Mouse (Mus musculus) forebrain, embryonic 10.5 days (tissue): ENCODE measurements around the gene Gucy1b2. TPM values are rescaled to one million over a fixed set of nuclear protein-coding genes. Genes with fewer than 3 reads are reported as not detected.

ENCODE experiments used
- DNase-seq: peaks from one replicate; pipeline ENCODE4 v3.0.0-alpha.2; 2017; ENCODE audit warnings: low spot score; ENCODE audit errors: extremely low spot score
- H3K27ac ChIP-seq: fragments of 300-500 bp; sonication (generic); 2 replicates; pipeline ENCODE4 v1.5.1; 2016; ENCODE audit warnings: mild to moderate bottlenecking
- H3K27me3 ChIP-seq: fragments of 300-500 bp; sonication (generic); 2 replicates; pipeline ENCODE4 v1.6.1; 2016; ENCODE audit warnings: mild to moderate bottlenecking; ENCODE audit not compliant: poor library complexity, severe bottlenecking
- H3K36me3 ChIP-seq: fragments of 300-500 bp; sonication (generic); replicated peaks from 2 replicates; pipeline ENCODE4 v1.6.1; 2016; ENCODE audit warnings: mild to moderate bottlenecking, moderate library complexity
- H3K4me1 ChIP-seq: fragments of 300-500 bp; sonication (generic); 2 replicates; pipeline ENCODE4 v1.6.1; 2016
- H3K4me3 ChIP-seq: fragments of 300-500 bp; sonication (generic); 2 replicates; pipeline ENCODE4 v1.5.1; 2016; ENCODE audit warnings: mild to moderate bottlenecking, moderate library complexity
- H3K9me3 ChIP-seq: fragments of 300-500 bp; sonication (generic); 2 replicates; pipeline ENCODE4 v1.6.1; 2016; ENCODE audit warnings: mild to moderate bottlenecking, moderate library complexity
- WGBS: fragments of 180-500 bp; shearing (Covaris S2); methylation state at CpG from one replicate; pipeline ENCODE4 v1.1.7; 2016; 5-methylcytosine and 5-hydroxymethylcytosine counted together
- polyA plus RNA-seq: library from polyadenylated mRNA; unstranded; fragments of >200 nt; fragmentation: Nextera tagmentation; extraction: Ambion mirVana; gene quantifications from 2 replicates; pipeline ENCODE4 v1.2.1, GENCODE M21; 2016

Gucy1b2 gene
- polyA plus RNA-seq, 1 experiment from 2014 or later: 0.06 TPM

DNA sequence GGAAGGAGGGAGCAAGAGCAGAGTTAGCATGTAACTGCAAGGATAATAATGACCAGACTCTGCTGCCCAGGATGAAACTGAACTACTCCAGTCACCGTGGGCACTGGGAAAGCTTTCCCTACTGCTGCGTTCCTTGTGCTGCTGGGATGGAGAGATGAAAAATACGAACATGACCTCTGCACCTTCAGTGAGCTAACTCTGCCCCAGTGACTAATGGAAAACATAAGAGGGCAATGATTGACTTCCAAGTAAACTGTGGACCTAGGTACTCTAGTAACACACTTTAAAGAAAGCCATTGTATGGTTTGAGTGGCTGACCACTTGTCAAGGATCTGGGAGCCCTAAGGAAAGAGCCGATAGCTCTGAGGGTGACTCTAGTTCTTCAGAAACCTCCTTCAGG is 17.9 kb downstream of the Gucy1b2 start:
- Histone ChIP-seq H3K4me3 (no peak overlapping the region), H3K4me1 (no peaks in the 10 kb centered on the region), H3K27ac (no peak overlapping the region), H3K36me3 (no peaks in the 10 kb centered on the region), H3K27me3 (no peaks in the 10 kb centered on the region), H3K9me3 (no peaks in the 10 kb centered on the region)
- no peak for DNase-seq
- WGBS: 70% methylated on average over 4 of the region's 4 CpGs

DNA sequence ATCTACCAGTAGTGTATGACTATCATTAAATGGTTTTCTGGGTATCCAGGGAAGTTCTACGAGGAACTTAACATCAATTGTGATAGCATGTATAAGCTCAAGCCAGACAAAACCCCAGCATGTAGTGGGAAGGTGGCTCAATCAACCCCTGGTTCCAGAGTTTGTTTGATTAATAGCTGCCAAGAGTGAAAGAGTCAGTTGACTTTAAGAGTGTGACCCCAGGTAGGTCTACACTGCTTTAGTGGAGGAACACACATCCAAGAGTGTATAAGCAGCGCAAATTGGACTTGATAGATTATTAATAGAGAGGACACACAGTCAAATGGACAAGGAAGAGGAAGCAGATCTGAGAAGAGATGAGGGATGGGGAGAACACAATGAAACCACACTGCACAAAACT is 18.3 kb downstream of the Gucy1b2 start:
- Histone ChIP-seq H3K27ac (no peak overlapping the region), H3K36me3 (no peaks in the 10 kb centered on the region), H3K9me3 (no peaks in the 10 kb centered on the region), H3K4me1 (no peaks in the 10 kb centered on the region), H3K27me3 (no peaks in the 10 kb centered on the region), H3K4me3 (no peak overlapping the region)
- no peak for DNase-seq
- whole genome bisulfite sequencing: 96% methylated on average over 2 of the region's 2 CpGs

DNA sequence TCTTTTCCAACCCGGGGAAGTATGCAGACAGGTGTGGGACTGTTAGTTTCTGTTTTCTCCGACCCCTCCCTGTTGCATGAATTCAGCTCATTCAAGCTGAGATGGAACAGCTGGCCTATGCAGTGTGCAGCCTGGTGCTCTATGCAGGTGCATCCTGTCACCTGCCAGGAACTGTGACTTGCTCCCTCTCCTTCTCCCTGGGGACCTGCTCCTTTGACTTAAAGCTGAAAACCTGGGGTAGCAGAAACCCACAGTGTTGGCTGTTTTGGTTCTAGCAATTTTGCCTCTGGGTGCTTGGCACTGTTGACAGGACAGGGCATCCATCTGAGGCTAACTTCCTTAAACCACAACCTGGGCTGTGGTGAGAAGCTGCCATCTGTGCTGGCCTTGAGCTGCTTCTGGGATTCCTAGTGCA is 30.8 kb downstream of the Gucy1b2 start:
- Histone ChIP-seq H3K27ac (no peak overlapping the region), H3K4me3 (no peak overlapping the region), H3K4me1 (no peaks in the 10 kb centered on the region), H3K36me3 (no peaks in the 10 kb centered on the region), H3K27me3 (no peaks in the 10 kb centered on the region), H3K9me3 (no peaks in the 10 kb centered on the region)
- no peak for DNase-seq
- 83% methylated on average over 2 of the region's 2 CpGs for WGBS

DNA sequence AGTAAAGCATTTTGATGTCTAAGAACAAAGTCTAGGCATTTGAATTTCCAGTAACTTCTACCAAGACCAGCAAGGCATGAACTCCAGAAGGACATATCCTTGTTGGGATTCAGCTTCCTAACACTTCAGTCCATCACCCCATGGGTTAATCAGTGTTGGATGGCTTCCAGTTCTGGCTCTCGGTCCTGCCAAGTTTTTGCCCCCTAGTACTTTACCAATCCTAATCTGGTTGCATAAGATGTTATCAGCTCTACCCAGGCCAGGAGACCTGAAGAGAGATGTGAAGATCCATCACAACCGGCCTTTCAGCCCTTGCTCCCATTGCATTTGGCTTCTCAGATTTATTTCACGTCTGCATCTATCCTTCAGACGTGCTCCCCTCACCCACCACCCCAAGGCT is 33.8 kb downstream of the Gucy1b2 start:
- no peak for DNase-seq
- Histone ChIP-seq H3K4me1 (no peaks in the 10 kb centered on the region), H3K4me3 (no peak overlapping the region), H3K27me3 (no peaks in the 10 kb centered on the region), H3K27ac (no peak overlapping the region), H3K36me3 (no peaks in the 10 kb centered on the region), H3K9me3 (no peaks in the 10 kb centered on the region)
- 92% methylated on average over 4 of the region's 4 CpGs for WGBS

DNA sequence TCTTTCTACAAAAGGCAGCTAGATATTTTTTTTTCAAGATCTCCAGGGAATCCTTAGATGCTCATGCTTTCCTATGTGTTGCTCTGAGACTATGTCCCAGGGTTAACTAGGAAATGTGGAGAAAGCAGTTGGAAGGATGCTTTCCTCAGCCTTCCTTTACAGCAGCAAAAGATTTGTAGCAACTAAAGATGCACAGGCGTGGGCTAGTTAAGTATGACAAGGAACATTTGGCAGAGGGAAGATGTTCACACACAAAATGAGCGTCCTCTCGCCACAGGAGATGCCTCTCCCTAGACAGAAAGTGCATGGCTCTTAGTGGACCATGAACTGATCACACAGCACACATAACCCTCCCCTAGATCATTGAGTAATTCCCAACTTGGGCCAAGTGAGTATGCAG is 38.6 kb downstream of the Gucy1b2 start:
- H3K9me3 ChIP-seq: no peaks in the 10 kb centered on the region
- H3K4me1 ChIP-seq: peaks cover 16% of the 10 kb centered on the region
- DNase-seq: no peak
- 85% methylated on average over 3 of the region's 3 CpGs for WGBS
- H3K36me3 ChIP-seq: no peaks in the 10 kb centered on the region
- no peak overlapping the region for H3K4me3 ChIP-seq
- no peak overlapping the region for H3K27ac ChIP-seq
- H3K27me3 ChIP-seq: no peaks in the 10 kb centered on the region

DNA sequence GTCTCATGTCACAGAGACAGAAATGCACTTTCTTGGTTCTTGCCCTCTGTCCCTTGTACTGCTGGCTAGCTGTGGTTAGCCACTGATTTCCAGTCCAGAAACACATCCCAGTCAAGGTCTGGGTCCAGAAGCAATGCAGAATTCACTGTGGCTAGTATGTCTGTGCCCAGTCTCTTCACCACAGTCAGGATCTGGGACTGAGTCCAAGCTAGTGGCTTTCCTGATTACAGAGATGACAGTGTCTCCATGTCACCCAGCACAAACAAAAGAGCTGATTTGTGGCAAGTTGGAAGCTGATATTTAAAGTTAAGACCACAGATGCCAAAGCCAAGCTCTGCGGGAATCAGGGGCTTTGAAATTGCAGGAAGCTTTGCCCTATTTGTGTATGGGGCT is 39.4 kb downstream of the Gucy1b2 start:
- no peak for DNase-seq
- H3K27ac ChIP-seq: no peak overlapping the region
- 72% methylated on average over 1 of the region's 1 CpGs for whole genome bisulfite sequencing
- H3K4me1 ChIP-seq: peaks cover 16% of the 10 kb centered on the region
- no peaks in the 10 kb centered on the region for H3K9me3 ChIP-seq
- no peak overlapping the region for H3K4me3 ChIP-seq
- no peaks in the 10 kb centered on the region for H3K36me3 ChIP-seq
- H3K27me3 ChIP-seq: no peaks in the 10 kb centered on the region

DNA sequence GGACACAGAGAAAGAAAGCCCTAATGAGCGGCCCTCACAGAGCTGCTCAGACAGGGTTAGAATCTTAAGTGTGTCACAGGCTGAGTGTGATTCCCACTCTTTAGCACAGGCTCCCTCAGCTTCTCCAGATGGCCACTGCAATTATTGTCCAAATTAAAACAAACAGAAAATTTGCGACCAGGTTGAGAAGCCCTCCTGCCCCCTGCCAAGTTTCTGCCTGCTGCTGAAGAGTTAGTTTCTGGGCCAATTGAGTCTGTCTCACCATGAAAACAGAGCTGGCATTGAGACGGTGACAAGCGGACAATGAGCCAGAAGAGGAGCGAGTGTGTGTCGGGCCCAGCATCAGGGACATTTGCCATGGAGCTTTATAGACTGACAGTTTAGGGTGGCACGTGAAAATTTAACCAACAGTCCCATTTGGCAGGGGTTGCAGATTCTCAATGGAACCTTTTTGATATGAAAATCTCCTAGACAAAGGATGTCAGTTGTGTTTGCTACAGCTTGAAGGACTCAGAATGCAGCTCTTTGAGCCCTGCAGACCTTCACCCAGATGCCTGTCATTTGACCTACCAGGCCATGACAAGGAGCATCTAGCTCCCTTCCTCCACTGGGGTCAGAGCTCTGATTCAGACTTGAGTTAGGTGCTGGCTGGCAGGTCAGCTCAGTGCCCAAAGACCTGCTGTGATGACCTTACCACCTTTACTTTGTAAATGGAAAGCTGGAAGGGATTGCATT is 39.9 kb downstream of the Gucy1b2 start:
- H3K36me3 ChIP-seq: no peaks in the 10 kb centered on the region
- H3K4me1 ChIP-seq: peaks cover 16% of the 10 kb centered on the region
- H3K9me3 ChIP-seq: no peaks in the 10 kb centered on the region
- 63% methylated on average over 7 of the region's 7 CpGs for WGBS
- no peaks in the 10 kb centered on the region for H3K27me3 ChIP-seq
- no peak overlapping the region for H3K4me3 ChIP-seq
- no peak for DNase-seq
- peak overlapping the region; percentile 22; the same call in 1 of the 2 replicates for H3K27ac ChIP-seq

DNA sequence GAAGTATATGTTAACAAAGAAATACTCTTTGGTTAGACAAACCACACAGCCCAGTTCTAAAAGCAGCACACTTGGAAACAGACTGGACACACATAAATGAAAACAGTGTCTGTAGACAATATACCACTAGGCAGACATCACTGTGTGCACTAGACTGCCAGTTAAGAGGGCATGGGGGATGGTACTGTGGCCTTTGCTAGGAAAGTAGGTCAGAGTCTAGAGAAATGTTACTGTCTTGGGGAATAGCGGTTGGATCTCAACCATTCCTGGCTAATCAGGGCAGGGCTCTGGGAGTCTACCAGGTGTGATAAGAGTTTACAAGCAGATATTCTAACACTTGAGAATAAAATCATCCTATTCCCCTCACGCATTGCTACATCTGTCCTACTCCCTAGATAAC is 60.7 kb downstream of the Gucy1b2 start:
- H3K4me3 ChIP-seq: no peak overlapping the region
- H3K27me3 ChIP-seq: no peaks in the 10 kb centered on the region
- H3K9me3 ChIP-seq: no peaks in the 10 kb centered on the region
- H3K27ac ChIP-seq: no peak overlapping the region
- DNase-seq: no peak
- H3K36me3 ChIP-seq: no peaks in the 10 kb centered on the region
- no peaks in the 10 kb centered on the region for H3K4me1 ChIP-seq
- 88% methylated on average over 2 of the region's 2 CpGs for WGBS

DNA sequence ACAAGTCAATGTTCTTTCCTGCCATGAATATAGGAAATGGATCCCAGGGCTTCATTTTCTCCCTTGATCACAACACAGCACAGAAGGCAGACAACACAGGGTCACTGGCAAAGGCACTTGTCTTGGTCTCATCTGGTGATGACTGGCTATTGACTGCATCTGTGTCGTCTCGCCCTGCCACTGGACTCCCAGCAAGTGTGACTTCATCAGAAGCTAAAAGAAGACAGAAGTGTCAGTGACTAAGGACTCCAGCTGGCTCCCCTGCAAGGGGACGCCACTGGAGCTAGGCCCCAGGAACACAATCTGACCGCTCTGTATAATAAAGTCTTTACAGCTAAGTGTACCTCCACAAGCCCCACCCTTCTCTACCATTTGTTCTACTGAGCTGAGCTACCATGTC is 63.3 kb downstream of the Gucy1b2 start:
- 88% methylated on average over 4 of the region's 4 CpGs for WGBS
- no peak for DNase-seq

DNA sequence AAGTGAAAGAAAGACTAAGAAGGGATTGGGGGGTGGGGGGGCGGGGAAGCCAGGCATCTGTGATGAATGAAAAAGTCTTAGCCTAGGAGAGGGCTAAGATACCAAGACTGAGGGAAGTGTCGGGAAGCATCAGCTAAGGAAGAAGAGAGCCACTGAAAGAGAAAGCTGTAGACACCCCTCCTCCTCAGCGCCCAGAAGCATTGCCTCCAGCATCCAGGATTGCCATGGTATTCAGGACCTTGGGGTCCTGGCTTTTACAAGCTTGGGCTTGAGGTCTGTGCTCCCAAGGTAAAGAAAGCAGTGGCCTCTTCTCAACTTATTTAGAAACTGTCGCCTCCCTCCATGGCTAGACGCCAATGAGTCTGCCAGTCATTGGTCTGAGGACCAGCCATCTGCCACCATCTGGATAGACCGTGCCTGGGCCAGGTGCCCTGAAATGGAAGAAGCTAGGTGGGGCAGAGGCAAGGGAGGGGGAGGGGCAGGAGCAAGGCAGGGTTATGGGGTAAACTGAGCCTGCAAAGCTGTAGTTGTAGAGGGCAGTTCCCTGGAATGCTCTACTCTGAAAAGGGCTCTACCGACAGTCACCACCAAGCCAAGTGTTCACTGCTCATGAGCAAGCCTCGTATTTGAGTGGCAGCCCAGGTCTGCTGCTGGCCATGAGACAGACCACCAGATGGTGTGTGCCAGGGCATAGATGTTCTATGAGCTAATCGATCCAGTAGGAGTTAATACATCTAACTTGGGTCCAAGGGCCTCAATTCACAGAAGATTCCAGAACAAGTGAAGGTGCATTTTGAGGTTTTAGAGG is 66.2 kb downstream of the Gucy1b2 start:
- no peak for DNase-seq
- Histone ChIP-seq H3K4me1 (peaks cover 17% of the 10 kb centered on the region), H3K27me3 (no peaks in the 10 kb centered on the region), H3K27ac (peak overlapping the region; percentile 65; the same call in 1 of the 2 replicates), H3K36me3 (no peaks in the 10 kb centered on the region), H3K9me3 (no peaks in the 10 kb centered on the region), H3K4me3 (no peak overlapping the region)
- 82% methylated on average over 9 of the region's 9 CpGs for WGBS

More for the DNA sequence above, 63.3 kb downstream of the Gucy1b2 start:
- H3K36me3 ChIP-seq: no peaks in the 10 kb centered on the region
- no peaks in the 10 kb centered on the region for H3K27me3 ChIP-seq
- H3K4me1 ChIP-seq: peaks cover 17% of the 10 kb centered on the region
- H3K27ac ChIP-seq: no peak overlapping the region
- no peak overlapping the region for H3K4me3 ChIP-seq
- H3K9me3 ChIP-seq: no peaks in the 10 kb centered on the region

DNA sequence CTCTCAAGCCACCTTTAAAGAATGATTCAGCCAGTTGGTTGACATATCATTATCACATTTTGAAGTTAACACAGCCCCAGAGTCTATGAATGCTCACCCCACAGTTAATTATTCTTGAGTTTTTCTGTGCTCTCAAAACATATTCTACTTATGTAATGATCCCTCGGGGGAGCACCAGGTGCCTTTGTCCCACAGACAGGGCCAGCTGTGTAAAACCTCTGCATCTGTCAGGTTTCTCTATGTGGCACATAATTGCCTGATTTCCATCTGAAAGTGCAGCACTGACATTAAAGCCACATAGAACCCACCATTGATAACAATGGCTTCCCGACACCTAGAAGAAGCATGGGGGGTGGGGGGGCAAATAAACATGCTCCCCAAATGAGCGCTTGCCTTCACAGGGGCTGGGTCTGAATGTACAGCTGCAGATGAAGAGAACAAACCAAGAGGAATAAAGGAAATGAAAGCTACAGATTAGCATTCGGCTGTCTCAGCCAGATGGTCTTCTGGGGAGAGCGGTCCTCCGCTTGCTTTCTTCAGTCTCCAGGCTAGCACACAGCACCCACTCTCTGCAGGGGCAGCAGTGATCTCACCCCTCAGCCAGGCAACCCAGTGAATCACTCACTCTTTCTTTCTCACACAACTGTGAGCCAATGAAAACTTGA is 66.9 kb downstream of the Gucy1b2 start:
- no peak overlapping the region for H3K4me3 ChIP-seq
- H3K36me3 ChIP-seq: no peaks in the 10 kb centered on the region
- peak overlapping the region; percentile 65; the same call in 1 of the 2 replicates for H3K27ac ChIP-seq
- no peaks in the 10 kb centered on the region for H3K9me3 ChIP-seq
- H3K4me1 ChIP-seq: peaks cover 17% of the 10 kb centered on the region
- no peaks in the 10 kb centered on the region for H3K27me3 ChIP-seq
- no peak for DNase-seq
- 65% methylated on average over 6 of the region's 6 CpGs for WGBS

DNA sequence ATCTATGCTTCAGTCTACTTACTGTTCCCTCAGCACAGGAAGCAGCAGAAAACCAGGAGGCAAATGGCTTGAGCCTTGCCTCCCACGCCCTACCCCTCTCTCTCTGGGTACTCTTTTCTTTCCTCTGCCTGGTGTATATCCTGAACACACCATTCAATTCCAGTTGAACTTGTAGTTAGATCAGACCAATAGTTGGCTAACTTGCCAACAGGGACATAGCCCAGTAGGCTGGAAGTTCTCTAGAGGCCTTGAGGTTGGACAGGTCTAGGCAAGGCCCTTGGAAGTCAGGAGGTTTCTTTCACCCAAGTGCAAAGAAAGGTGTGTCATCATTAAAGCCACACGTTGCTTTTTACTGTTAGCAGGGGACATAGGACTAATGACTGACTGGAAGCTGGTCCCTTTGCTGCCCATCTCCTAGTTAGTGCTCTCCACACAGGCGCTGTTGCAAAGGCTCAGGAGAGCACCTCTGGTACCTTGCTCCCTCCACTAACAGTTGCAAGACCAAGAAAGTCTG is 72.2 kb downstream of the Gucy1b2 start:
- 95% methylated on average over 3 of the region's 3 CpGs for WGBS
- Histone ChIP-seq H3K9me3 (no peaks in the 10 kb centered on the region), H3K4me1 (peaks cover 6% of the 10 kb centered on the region), H3K36me3 (no peaks in the 10 kb centered on the region; the same call in 1 of the 2 replicates), H3K4me3 (no peak overlapping the region), H3K27me3 (no peaks in the 10 kb centered on the region), H3K27ac (no peak overlapping the region)
- DNase-seq: no peak
